Mouse (Mus musculus) right cerebral cortex, postnatal 10 days (tissue): ENCODE results near the gene Arhgap42.

Experiments
- DNase-seq, 2 experiments: peaks; one replicate each; pipeline ENCODE4 v3.0.0; 2021; ENCODE audit warnings: low spot score in 2 of 2

Arhgap42 gene

GRCm38 (mm10) chr9:9210464-9210863 lies 28.4 kb downstream of the Arhgap42 start:
- no peak for DNase-seq

- DNase-seq, result no peak
These were observed 30.7 kb downstream of the Arhgap42 start for GRCm38 (mm10) chr9:9208205-9208604.

- no peak for DNase-seq
These were observed 31.6 kb downstream of the Arhgap42 start for GRCm38 (mm10) chr9:9207251-9207650.

- DNase-seq, result no peak
These were observed 38.0 kb downstream of the Arhgap42 start for GRCm38 (mm10) chr9:9200827-9201388.

GRCm38 (mm10) chr9:9199170-9199841 lies 39.6 kb downstream of the Arhgap42 start:
- DNase-seq, result no peak

GRCm38 (mm10) chr9:9198645-9199044 lies 40.3 kb downstream of the Arhgap42 start:
- DNase-seq, result no peak

- DNase-seq, result peak; percentile 28 to 35
These were observed 42.9 kb downstream of the Arhgap42 start for GRCm38 (mm10) chr9:9196046-9196445.

- DNase-seq, result no peak
These were observed 44.4 kb downstream of the Arhgap42 start for GRCm38 (mm10) chr9:9194496-9194895.

GRCm38 (mm10) chr9:9192716-9193115 lies 46.2 kb downstream of the Arhgap42 start:
- no peak for DNase-seq

GRCm38 (mm10) chr9:9190835-9191234 lies 48.1 kb downstream of the Arhgap42 start:
- DNase-seq, result no peak

- DNase-seq, result no peak
These were observed 50.7 kb downstream of the Arhgap42 start for GRCm38 (mm10) chr9:9188167-9188566.

GRCm38 (mm10) chr9:9177745-9178144 lies 61.2 kb downstream of the Arhgap42 start:
- no peak for DNase-seq

- no peak for DNase-seq
These were observed 64.0 kb downstream of the Arhgap42 start for GRCm38 (mm10) chr9:9174924-9175323.

GRCm38 (mm10) chr9:9174206-9174605 lies 64.7 kb downstream of the Arhgap42 start:
- DNase-seq, result no peak

GRCm38 (mm10) chr9:9173091-9173490 lies 65.8 kb downstream of the Arhgap42 start:
- no peak for DNase-seq

GRCm38 (mm10) chr9:9171146-9171816 lies 67.6 kb downstream of the Arhgap42 start:
- DNase-seq, result peak in 1 of 2 experiments; percentile 26

- DNase-seq, result no peak
These were observed 73.2 kb downstream of the Arhgap42 start for GRCm38 (mm10) chr9:9165641-9166063.

GRCm38 (mm10) chr9:9160736-9161135 lies 78.2 kb downstream of the Arhgap42 start:
- DNase-seq, result no peak

- no peak for DNase-seq
These were observed 80.7 kb downstream of the Arhgap42 start for GRCm38 (mm10) chr9:9158241-9158640.

- DNase-seq, result no peak
These were observed 81.5 kb downstream of the Arhgap42 start for GRCm38 (mm10) chr9:9157425-9157824.

GRCm38 (mm10) chr9:9154636-9155035 lies 84.3 kb downstream of the Arhgap42 start:
- no peak for DNase-seq

GRCm38 (mm10) chr9:9144301-9145121 lies 94.4 kb downstream of the Arhgap42 start:
- no peak for DNase-seq
